Mouse (Mus musculus) MEL (cell line): ENCODE measurements around the gene Rab3gap2. TPM values are rescaled to one million over a fixed set of nuclear protein-coding genes. Genes with fewer than 3 reads are reported as not detected.

Experiments
- DNase-seq: peaks from one replicate; pipeline ENCODE4 v3.0.0; 2011; ENCODE audit warnings: low read depth, low spot score
- H3K27ac ChIP-seq: 2 replicates; pipeline ENCODE4 v1.5.1; 2012; ENCODE audit warnings: low read depth, mild to moderate bottlenecking, control low read depth, low read length, moderate library complexity; ENCODE audit not compliant: control insufficient read depth
- H3K27me3 ChIP-seq, 2 experiments: fragments of 150-350 bp in 1 of 2; sonication (generic) in 1 of 2; 2 replicates each; pipeline ENCODE4 v1.6.1; 2012; ENCODE audit warnings: low read length in 2 of 2, mild to moderate bottlenecking in 2 of 2, improper control_type of control experiment in 1 of 2, moderate library complexity in 1 of 2; ENCODE audit not compliant: insufficient read depth in 2 of 2, control insufficient read depth in 1 of 2
- H3K36me3 ChIP-seq, 2 experiments: 2 replicates each; pipeline ENCODE4 v1.6.1; 2012 to 2014; ENCODE audit warnings: low read length in 2 of 2, improper control_type of control experiment in 1 of 2, inconsistent platforms in 1 of 2, mild to moderate bottlenecking in 1 of 2; ENCODE audit not compliant: insufficient read depth in 2 of 2, control insufficient read depth in 1 of 2
- H3K4me1 ChIP-seq, 2 experiments: fragments of 150-350 bp in 1 of 2; sonication (generic) in 1 of 2; 2 replicates each; pipeline ENCODE4 v1.6.1; 2012; ENCODE audit warnings: low read length in 2 of 2, improper control_type of control experiment in 1 of 2, mild to moderate bottlenecking in 1 of 2; ENCODE audit not compliant: insufficient read depth in 2 of 2, control insufficient read depth in 1 of 2
- H3K4me3 ChIP-seq, 2 experiments: fragments of 150-350 bp in 1 of 2; sonication (generic) in 1 of 2; 2 replicates each; pipeline ENCODE4 v1.5.1; 2012; ENCODE audit warnings: low read depth in 2 of 2, low read length in 2 of 2, mild to moderate bottlenecking in 2 of 2, moderate library complexity in 2 of 2, control low read depth in 1 of 2, improper control_type of control experiment in 1 of 2; ENCODE audit not compliant: control insufficient read depth in 1 of 2, insufficient read depth in 1 of 2
- H3K79me2 ChIP-seq: 2 replicates; pipeline ENCODE4 v1.6.1; 2012; ENCODE audit warnings: mild to moderate bottlenecking, low read length, moderate library complexity; ENCODE audit not compliant: control insufficient read depth, poor library complexity, insufficient read depth
- H3K9ac ChIP-seq: 2 replicates; pipeline ENCODE4 v1.6.1; 2012; ENCODE audit warnings: low read depth, mild to moderate bottlenecking, control low read depth, low read length, moderate library complexity; ENCODE audit not compliant: control insufficient read depth, poor library complexity, severe bottlenecking
- H3K9me3 ChIP-seq: fragments of 150-350 bp; sonication (generic); replicated peaks from 2 replicates; pipeline ENCODE4 v1.6.1; 2012; ENCODE audit warnings: mild to moderate bottlenecking, low read length, improper control_type of control experiment, moderate library complexity; ENCODE audit not compliant: insufficient read depth
- CHD2 ChIP-seq: IDR thresholded peaks from 2 replicates; pipeline ENCODE4 v1.6.1; 2011; ENCODE audit warnings: low read length, improper control_type of control experiment
- CTCF ChIP-seq, 3 experiments: IDR thresholded peaks in 2 of 3; conservative IDR thresholded peaks in 1 of 3; 2 replicates each; pipeline ENCODE4 v1.5.1; 2011 to 2012; ENCODE audit warnings: low read length in 3 of 3, low read depth in 2 of 3, mild to moderate bottlenecking in 2 of 3, improper control_type of control experiment in 1 of 3, inconsistent platforms in 1 of 3, mixed read lengths in 1 of 3, moderate library complexity in 1 of 3; ENCODE audit not compliant: control insufficient read depth in 1 of 3, insufficient read depth in 1 of 3, poor library complexity in 1 of 3, severe bottlenecking in 1 of 3
- E2F4 ChIP-seq: IDR thresholded peaks from 2 replicates; pipeline ENCODE4 v1.6.1; 2011; ENCODE audit warnings: low read depth, low read length, improper control_type of control experiment, borderline replicate concordance
- EP300 ChIP-seq, 2 experiments: IDR thresholded peaks; 2 replicates each; pipeline ENCODE4 v1.6.1; 2011; ENCODE audit warnings: improper control_type of control experiment in 2 of 2, low read length in 2 of 2, low read depth in 1 of 2, mild to moderate bottlenecking in 1 of 2
- ETS1 ChIP-seq: IDR thresholded peaks from 2 replicates; pipeline ENCODE4 v1.6.1; 2012; ENCODE audit warnings: low read depth, mild to moderate bottlenecking, inconsistent platforms, low read length, improper control_type of control experiment, moderate library complexity
- GABPA ChIP-seq: IDR thresholded peaks from 2 replicates; pipeline ENCODE4 v1.6.1; 2012; ENCODE audit warnings: low read depth, mild to moderate bottlenecking, inconsistent platforms, low read length, improper control_type of control experiment, moderate library complexity
- GATA1 ChIP-seq: IDR thresholded peaks from 2 replicates; pipeline ENCODE4 v1.6.1; 2011; ENCODE audit warnings: low read depth, low read length, improper control_type of control experiment
- HCFC1 ChIP-seq: IDR thresholded peaks from 2 replicates; pipeline ENCODE4 v1.6.1; 2012; ENCODE audit warnings: low read depth, mild to moderate bottlenecking, inconsistent platforms, low read length, improper control_type of control experiment, moderate library complexity
- KAT2A ChIP-seq: conservative IDR thresholded peaks from 2 replicates; pipeline ENCODE4 v1.6.1; 2012; ENCODE audit warnings: low read depth, low read length, improper control_type of control experiment, inconsistent platforms
- MAX ChIP-seq: IDR thresholded peaks from 2 replicates; pipeline ENCODE4 v1.6.1; 2011; ENCODE audit warnings: low read length, improper control_type of control experiment
- MAZ ChIP-seq: IDR thresholded peaks from 2 replicates; pipeline ENCODE4 v1.6.1; 2012; ENCODE audit warnings: low read depth, mild to moderate bottlenecking, inconsistent platforms, low read length, improper control_type of control experiment
- MEF2A ChIP-seq: IDR thresholded peaks from 2 replicates; pipeline ENCODE4 v1.6.1; 2014; ENCODE audit warnings: low read depth, mild to moderate bottlenecking, inconsistent platforms, low read length, improper control_type of control experiment; ENCODE audit not compliant: poor library complexity, insufficient replicate concordance, severe bottlenecking; ENCODE audit errors: extremely low read depth
- MYB ChIP-seq: IDR thresholded peaks from 2 replicates; pipeline ENCODE4 v1.6.1; 2011; ENCODE audit warnings: mild to moderate bottlenecking, low read depth, low read length, improper control_type of control experiment
- POLR2AphosphoS5 ChIP-seq: IDR thresholded peaks from 2 replicates; pipeline ENCODE4 v1.6.1; 2012; ENCODE audit warnings: low read depth, borderline replicate concordance, mild to moderate bottlenecking, inconsistent platforms, low read length, moderate library complexity, mixed read lengths
- RCOR1 ChIP-seq: IDR thresholded peaks from 2 replicates; pipeline ENCODE4 v1.6.1; 2012; ENCODE audit warnings: low read depth, mild to moderate bottlenecking, inconsistent platforms, low read length, improper control_type of control experiment
- SMC3 ChIP-seq: IDR thresholded peaks from 2 replicates; pipeline ENCODE4 v1.6.1; 2011; ENCODE audit warnings: low read depth, low read length, improper control_type of control experiment
- TBP ChIP-seq: IDR thresholded peaks from 2 replicates; pipeline ENCODE4 v1.8.0; 2011; ENCODE audit warnings: low read depth, low read length, improper control_type of control experiment
- TCF12 ChIP-seq: IDR thresholded peaks from 2 replicates; pipeline ENCODE4 v1.6.1; 2014; ENCODE audit warnings: low read depth, mild to moderate bottlenecking, inconsistent platforms, low read length, improper control_type of control experiment, moderate library complexity
- UBTF ChIP-seq: IDR thresholded peaks from 2 replicates; pipeline ENCODE4 v1.6.1; 2012; ENCODE audit warnings: low read depth, mild to moderate bottlenecking, inconsistent platforms, low read length, improper control_type of control experiment, moderate library complexity, borderline replicate concordance; ENCODE audit not compliant: insufficient read depth
- USF1 ChIP-seq: IDR thresholded peaks from 2 replicates; pipeline ENCODE4 v1.6.1; 2014; ENCODE audit warnings: low read depth, mild to moderate bottlenecking, inconsistent platforms, low read length, improper control_type of control experiment, moderate library complexity
- ZKSCAN1 ChIP-seq: IDR thresholded peaks from 2 replicates; pipeline ENCODE4 v1.6.1; 2012; ENCODE audit warnings: low read depth, mild to moderate bottlenecking, inconsistent platforms, low read length, improper control_type of control experiment, moderate library complexity
- ZNF384 ChIP-seq: IDR thresholded peaks from 2 replicates; pipeline ENCODE4 v1.6.1; 2012; ENCODE audit warnings: low read depth, mild to moderate bottlenecking, inconsistent platforms, low read length, improper control_type of control experiment
- polyA plus RNA-seq, 2 experiments: library from polyadenylated mRNA; stranded (reverse) in 1 of 2; unstranded in 1 of 2; fragments of >175 nt in 1 of 2; fragments of >200 nt in 1 of 2; gene quantifications; 2 replicates each; pipeline versions ENCODE4 v1.2.1 to v1.2.4; 2012; ENCODE audit warnings: low replicate concordance in 2 of 2, low read depth in 1 of 2; ENCODE audit not compliant: insufficient read length in 2 of 2, insufficient read depth in 1 of 2, missing spikeins in 1 of 2
- total RNA-seq: library from RNA; depleted of rRNA; stranded (reverse); fragments of 300-350 nt; gene quantifications from 2 replicates; pipeline ENCODE4 v1.2.3, GENCODE M21; 2012

Rab3gap2 gene
- total and polyA plus RNA-seq, 3 experiments: 24.1 to 40.1 TPM; not detected in 1

DNA sequence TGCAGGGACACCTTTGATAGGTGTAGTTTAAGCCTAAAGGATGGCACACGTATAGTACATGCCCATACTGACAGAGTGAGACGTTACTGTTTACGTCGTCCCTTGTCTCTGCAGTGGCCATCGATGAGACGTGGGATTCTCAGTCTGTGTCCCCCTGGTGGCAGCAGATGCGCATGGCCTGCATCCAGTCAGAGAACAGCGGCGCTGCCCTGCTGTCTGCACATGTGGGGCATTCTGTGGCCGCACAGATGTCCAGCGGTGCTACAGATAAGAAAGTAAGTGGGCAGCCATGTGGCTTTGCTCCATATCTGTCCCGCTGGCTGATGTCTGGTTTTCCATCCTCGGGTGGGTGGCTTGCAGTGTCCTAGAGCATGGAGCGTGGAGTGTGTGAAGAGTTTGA, 58.6 kb downstream of the Rab3gap2 start:
- Histone ChIP-seq H3K4me1 (no peaks in the 10 kb centered on the region), H3K27me3 (no peaks in the 10 kb centered on the region), H3K4me3 (no peak overlapping the region), H3K9me3 (no peaks in the 10 kb centered on the region), H3K79me2 (no peaks in the 10 kb centered on the region), H3K27ac (no peak overlapping the region), H3K36me3 (peaks cover 0 to 14% of the 10 kb centered on the region in 2 experiments; a peak in 2 of 4 replicates), H3K9ac (no peak overlapping the region)
- no peak for TF ChIP-seq RCOR1
- TF ChIP-seq GABPA: no peak
- no peak for TF ChIP-seq TBP
- TF ChIP-seq MAZ: no peak
- peak; percentile 38 to 42 (median 41); a peak in 5 of 6 replicates for TF ChIP-seq CTCF (IDR thresholded peaks at IDR 0.05 in 2 of 3, conservative IDR thresholded peaks at IDR 0.05 in 1 of 3; ENCODE audit: control insufficient read depth in 1 of 3, insufficient read depth in 1 of 3, low read depth in 2 of 3, low read length in 3 of 3, poor library complexity in 1 of 3, severe bottlenecking in 1 of 3)
- no peak for TF ChIP-seq TCF12
- no peak for TF ChIP-seq KAT2A
- TF ChIP-seq POLR2AphosphoS5: no peak
- TF ChIP-seq SMC3: peak; percentile 28
- no peak for TF ChIP-seq MAX
- TF ChIP-seq ZKSCAN1: no peak
- DNase-seq: no peak

DNA sequence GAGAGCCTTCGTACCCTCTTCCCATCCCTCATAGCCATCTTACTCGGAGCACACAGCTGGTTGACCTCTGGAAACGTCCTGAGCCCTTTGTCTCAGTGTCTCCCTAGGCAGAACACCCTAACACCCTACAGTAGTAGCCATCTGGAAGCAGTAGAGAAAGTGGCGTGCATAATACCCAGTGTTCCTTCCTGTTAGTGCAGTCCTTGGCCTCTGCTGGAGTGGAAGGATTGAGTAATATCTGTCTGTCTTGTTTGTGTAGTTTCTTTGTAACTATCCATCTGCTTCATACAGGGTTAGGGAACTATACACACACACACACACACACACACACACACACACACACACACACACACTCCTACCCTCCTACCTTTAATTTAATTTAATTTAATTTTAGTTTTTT, 64.8 kb downstream of the Rab3gap2 start:
- Histone ChIP-seq H3K4me3 (no peak overlapping the region), H3K9me3 (no peaks in the 10 kb centered on the region), H3K9ac (no peak overlapping the region), H3K27ac (no peak overlapping the region), H3K27me3 (no peaks in the 10 kb centered on the region), H3K4me1 (no peaks in the 10 kb centered on the region), H3K79me2 (no peaks in the 10 kb centered on the region), H3K36me3 (peaks cover 0 to 11% of the 10 kb centered on the region in 2 experiments; a peak in 2 of 4 replicates)
- no peak for DNase-seq
- TF ChIP-seq ETS1: no peak
- TF ChIP-seq CTCF (IDR thresholded peaks at IDR 0.05 in 2 of 3, conservative IDR thresholded peaks at IDR 0.05 in 1 of 3; ENCODE audit: control insufficient read depth in 1 of 3, insufficient read depth in 1 of 3, low read depth in 2 of 3, low read length in 3 of 3, poor library complexity in 1 of 3, severe bottlenecking in 1 of 3): no peak
- no peak for TF ChIP-seq ZKSCAN1
- TF ChIP-seq MYB: no peak
- no peak for TF ChIP-seq CHD2
- no peak for TF ChIP-seq UBTF
- TF ChIP-seq MEF2A: no peak
- TF ChIP-seq ZNF384: no peak
- TF ChIP-seq E2F4: no peak
- TF ChIP-seq GATA1: no peak
- no peak for TF ChIP-seq EP300 (IDR thresholded peaks at IDR 0.05; ENCODE audit: low read depth in 1 of 2, low read length in 2 of 2)
- no peak for TF ChIP-seq HCFC1
- no peak for TF ChIP-seq USF1
